Mouse (Mus musculus) liver, embryonic 14 days (tissue): Measurements from ENCODE around the gene Areg. TPM values are rescaled to one million over a fixed set of nuclear protein-coding genes. Genes with fewer than 3 reads are reported as not detected.

Source experiments
- polyA plus RNA-seq: library from polyadenylated mRNA; depleted of rRNA; stranded (reverse); fragments of >200 nt; gene quantifications from 2 replicates; pipeline ENCODE4 v1.2.3, GENCODE M21; 2012; rRNA removed

Gene Areg
- not detected in 2 replicates for polyA plus RNA-seq

DNA sequence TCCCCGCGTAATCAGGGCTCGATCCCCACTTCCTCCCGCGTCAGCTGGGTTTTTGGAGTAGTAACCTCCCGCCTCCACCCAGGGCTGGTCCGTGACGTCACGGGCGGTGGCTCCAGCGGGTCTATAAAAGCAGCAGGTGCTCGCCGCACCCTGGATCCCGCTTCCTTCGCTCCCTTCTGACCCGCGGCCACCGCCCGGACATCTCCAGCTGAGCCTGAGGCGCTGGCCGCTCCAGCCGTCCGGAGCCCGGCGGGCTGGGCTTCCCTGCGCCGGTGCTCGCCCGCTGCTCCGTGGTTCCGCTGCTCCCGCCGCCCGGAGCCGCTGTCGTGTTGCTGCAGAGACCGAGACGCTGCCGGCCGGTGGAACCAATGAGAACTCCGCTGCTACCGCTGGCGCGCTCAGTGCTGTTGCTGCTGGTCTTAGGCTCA is at the start of gene Areg:
Gene Areg, plus strand, starts transcription at position 154 of the 428 bp plus-strand sequence.

Other genes starting within 250 kb of the Areg start
- 2.8 and 5.6 TPM in 2 replicates for gene Cxcl1, start 248.4 kb upstream of the Areg start, polyA plus RNA-seq
- gene Cxcl2, start 235.7 kb upstream of the Areg start, polyA plus RNA-seq: 0.08 and 0.15 TPM in 2 replicates
- gene Mthfd2l, start 208.5 kb upstream of the Areg start, polyA plus RNA-seq: 5.2 and 5.3 TPM in 2 replicates
- gene Epgn, start 112.1 kb upstream of the Areg start, polyA plus RNA-seq: 0.01 and 0.02 TPM in 2 replicates
- 0.05 and 0.10 TPM in 2 replicates for gene Ereg, start 65.0 kb upstream of the Areg start, polyA plus RNA-seq